Mouse (Mus musculus): ENCODE data around the gene Gm17402. TPM values are rescaled to one million over a fixed set of nuclear protein-coding genes. Genes with fewer than 3 reads are reported as not detected.
A peak's percentile ranks its signal among the peaks of the same experiment; 100 is the strongest.

Gene Gm17402
- not detected for total RNA-seq (2021)

GRCm38 (mm10) chr3:67375063-67375462 lies at the start of gene Gm17402:
Gm17402 (minus strand) TSS chr3:67375163.
- DNase-seq (ENCODE audit: low spot score in 2 of 2), result no peak
- intact Hi-C loops (cut with DNase I), result no loop called here

- intact Hi-C loops (cut with DNase I), result no loop called here
Observed at GRCm38 (mm10) chr3:67378215-67378614, 3.3 kb upstream of the Gm17402 start.

GRCm38 (mm10) chr3:67374360-67374778 lies 594 bp downstream of the Gm17402 start:
- DNase-seq (ENCODE audit: low spot score in 2 of 2), result no peak
- intact Hi-C loops (cut with DNase I), result no loop called here

More at GRCm38 (mm10) chr3:67378215-67378614, 3.3 kb upstream of the Gm17402 start:
- DNase-seq (ENCODE audit: low spot score in 2 of 2), result no peak

GRCm38 (mm10) chr3:67373872-67374271 lies 1.1 kb downstream of the Gm17402 start, which contains the start of gene Mlf1:
Mlf1 (plus strand) TSS chr3:67374097.
- DNase-seq (ENCODE audit: low spot score in 2 of 2), result peak; percentile 89
- intact Hi-C loops (cut with DNase I), result no loop called here

GRCm38 (mm10) chr3:67372781-67373180 lies 2.2 kb downstream of the Gm17402 start:
- no peak for DNase-seq (ENCODE audit: low spot score in 2 of 2)
- intact Hi-C loops (cut with DNase I), result no loop called here

GRCm38 (mm10) chr3:67372194-67372593 lies 2.8 kb downstream of the Gm17402 start:
- DNase-seq (ENCODE audit: low spot score in 2 of 2), result no peak
- intact Hi-C loops (cut with DNase I), result no loop called here

GRCm38 (mm10) chr3:67369407-67370079 lies 5.4 kb downstream of the Gm17402 start:
- intact Hi-C loops (cut with DNase I), result no loop called here
- no peak for DNase-seq (ENCODE audit: low spot score in 2 of 2)

GRCm38 (mm10) chr3:67367481-67367880 lies 7.5 kb downstream of the Gm17402 start:
- intact Hi-C loops (cut with DNase I), result no loop called here
- DNase-seq (ENCODE audit: low spot score in 2 of 2), result no peak

GRCm38 (mm10) chr3:67366087-67366892 lies 8.7 kb downstream of the Gm17402 start:
- intact Hi-C loops (cut with DNase I), result no loop called here
- DNase-seq (ENCODE audit: low spot score in 2 of 2), result no peak

GRCm38 (mm10) chr3:67358376-67358775 lies 16.6 kb downstream of the Gm17402 start:
- DNase-seq (ENCODE audit: low spot score in 2 of 2), result no peak
- intact Hi-C loops (cut with DNase I), result no loop called here

GRCm38 (mm10) chr3:67352763-67353149 lies 22.2 kb downstream of the Gm17402 start:
- intact Hi-C loops (cut with DNase I), result loop anchor here (5.0 kb wide), 1 partner anchor 215 kb away; no protein-coding TSS in a partner anchor
- DNase-seq (ENCODE audit: low spot score in 2 of 2), result no peak

GRCm38 (mm10) chr3:67352128-67352762 lies 22.7 kb downstream of the Gm17402 start:
- intact Hi-C loops (cut with DNase I), result loop anchor here (5.0 kb wide), 1 partner anchor 215 kb away; no protein-coding TSS in a partner anchor
- DNase-seq (ENCODE audit: low spot score in 2 of 2), result no peak

GRCm38 (mm10) chr3:67351406-67352127 lies 23.4 kb downstream of the Gm17402 start:
- intact Hi-C loops (cut with DNase I), result loop anchor here (5.0 kb wide), 1 partner anchor 216 kb away; no protein-coding TSS in a partner anchor
- DNase-seq (ENCODE audit: low spot score in 2 of 2), result no peak

GRCm38 (mm10) chr3:67346674-67347073 lies 28.3 kb downstream of the Gm17402 start:
- intact Hi-C loops (cut with DNase I), result loop anchor here (10.0 kb wide), 1 partner anchor 362 kb away; the partner anchor contains the start of genes Rsrc1 and Shox2
- no peak for DNase-seq (ENCODE audit: low spot score in 2 of 2)

- peak; percentile 23 to 43 for DNase-seq (ENCODE audit: low spot score in 2 of 2)
- intact Hi-C loops (cut with DNase I), result loop anchor here (2.0 to 10.0 kb wide), 3 partner anchors 360 to 1012 kb away; partner anchors contain the start of genes Rsrc1 and Shox2
Observed at GRCm38 (mm10) chr3:67344599-67344998, 30.4 kb downstream of the Gm17402 start.

- intact Hi-C loops (cut with DNase I), result loop anchor here (10.0 kb wide), 1 partner anchor 358 kb away; the partner anchor contains the start of genes Rsrc1 and Shox2
- no peak for DNase-seq (ENCODE audit: low spot score in 2 of 2)
Observed at GRCm38 (mm10) chr3:67343004-67343662, 31.8 kb downstream of the Gm17402 start.

- intact Hi-C loops (cut with DNase I), result loop anchor here (10.0 kb wide), 1 partner anchor 356 kb away; the partner anchor contains the start of genes Rsrc1 and Shox2
- DNase-seq (ENCODE audit: low spot score in 2 of 2), result no peak
Observed at GRCm38 (mm10) chr3:67340921-67341320, 34.0 kb downstream of the Gm17402 start.

- DNase-seq (ENCODE audit: low spot score in 2 of 2), result no peak
- intact Hi-C loops (cut with DNase I), result no loop called here
Observed at GRCm38 (mm10) chr3:67339558-67339957, 35.4 kb downstream of the Gm17402 start.

- DNase-seq (ENCODE audit: low spot score in 2 of 2), result no peak
- intact Hi-C loops (cut with DNase I), result no loop called here
Observed at GRCm38 (mm10) chr3:67322422-67322821, 52.5 kb downstream of the Gm17402 start.

Measured in left cerebral cortex, postnatal 36 days (tissue).